Mouse (Mus musculus) liver, adult 2 months (tissue): ENCODE results near the gene Ldhc. TPM values are rescaled to one million over a fixed set of nuclear protein-coding genes. Genes with fewer than 3 reads are reported as not detected.
"Not testable (repeated sequence)": the region's sequence is repeated elsewhere in the genome, so short reads cannot be mapped to it uniquely, and the experiment has no call there.

ENCODE experiments used
- DNase-seq: peaks from one replicate; pipeline ENCODE4 v3.0.0-alpha.2; 2011; ENCODE audit warnings: low read depth, low spot score; ENCODE audit errors: extremely low read depth
- H3K27ac ChIP-seq: fragments of 200-500 bp; replicated peaks from 2 replicates; pipeline ENCODE4 v1.5.1; 2012; ENCODE audit warnings: low read depth, mild to moderate bottlenecking, control low read depth, inconsistent platforms, low read length; ENCODE audit not compliant: insufficient read depth
- H3K27me3 ChIP-seq: fragments of 200-500 bp; 2 replicates; pipeline ENCODE4 v1.6.1; 2012; ENCODE audit warnings: mild to moderate bottlenecking, moderate library complexity, low read length, inconsistent platforms; ENCODE audit not compliant: control insufficient read depth, insufficient read depth
- H3K36me3 ChIP-seq: fragments of 200-500 bp; 2 replicates; pipeline ENCODE4 v1.6.1; 2012; ENCODE audit warnings: low read length, inconsistent platforms; ENCODE audit not compliant: control insufficient read depth, insufficient read depth
- H3K4me1 ChIP-seq: fragments of 200-500 bp; 2 replicates; pipeline ENCODE4 v1.6.1; 2011; ENCODE audit warnings: low read length; ENCODE audit not compliant: control insufficient read depth, insufficient read depth
- H3K4me3 ChIP-seq: fragments of 200-500 bp; 2 replicates; pipeline ENCODE4 v1.5.1; 2011; ENCODE audit warnings: low read depth, mild to moderate bottlenecking, control low read depth, low read length, moderate library complexity; ENCODE audit not compliant: insufficient read depth
- H3K79me2 ChIP-seq: fragments of 200-500 bp; 2 replicates; pipeline ENCODE4 v1.6.1; 2012; ENCODE audit warnings: inconsistent platforms, mild to moderate bottlenecking, low read length, moderate library complexity; ENCODE audit not compliant: control insufficient read depth, insufficient read depth
- H3K9ac ChIP-seq: fragments of 200-500 bp; 2 replicates; pipeline ENCODE4 v1.6.1; 2012; ENCODE audit warnings: low read depth, mild to moderate bottlenecking, control low read depth, inconsistent platforms, low read length
- CTCF ChIP-seq: fragments of 200-500 bp; IDR thresholded peaks from 2 replicates; pipeline ENCODE4 v1.5.1; 2011; ENCODE audit warnings: low read depth, low read length, control low read depth
- POLR2A ChIP-seq: fragments of 200-500 bp; IDR thresholded peaks from 2 replicates; pipeline ENCODE4 v1.6.1; 2011; ENCODE audit warnings: low read length, control low read depth; ENCODE audit not compliant: insufficient read depth; ENCODE audit errors: extremely low read depth
- WGBS: fragments of 180-500 bp; shearing (Covaris S2); methylation state at CpG from one replicate; pipeline ENCODE4 v1.1.7; 2018; 5-methylcytosine and 5-hydroxymethylcytosine counted together
- polyA plus RNA-seq: library from polyadenylated mRNA; depleted of rRNA; stranded (reverse); fragments of >200 nt; gene quantifications from 2 replicates; pipeline ENCODE4 v1.2.3, GENCODE M21; 2012
- total RNA-seq: library from RNA; depleted of rRNA; stranded (reverse); fragments of >200 nt; gene quantifications from 2 replicates; pipeline ENCODE4 v1.2.3, GENCODE M21; 2014

Gene Ldhc
- total and polyA plus RNA-seq, 2 experiments = not detected

DNA sequence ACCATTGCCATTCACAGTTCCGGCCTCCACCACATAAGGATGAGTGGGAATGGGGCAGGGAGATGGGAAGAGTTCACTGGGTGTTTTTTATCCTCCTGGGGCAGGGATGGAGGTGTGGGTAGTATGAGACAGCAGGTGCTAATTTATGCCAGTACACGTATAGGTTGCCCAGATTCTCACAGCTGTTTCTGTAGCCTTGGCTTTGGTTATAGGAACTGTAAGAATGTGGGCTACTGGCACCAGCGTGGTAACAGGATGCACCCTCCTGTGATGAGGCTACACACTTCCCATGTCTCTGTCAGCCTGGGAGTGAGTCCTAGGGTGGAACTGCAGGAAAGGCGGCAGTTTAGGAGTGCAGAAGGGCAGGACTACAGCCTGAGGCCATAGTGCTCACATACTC is 15.8 kb downstream of the Ldhc start:
- Histone ChIP-seq H3K79me2 (no peaks in the 10 kb centered on the region), H3K9ac (no peak overlapping the region), H3K27me3 (no peaks in the 10 kb centered on the region), H3K4me3 (no peak overlapping the region), H3K36me3 (no peaks in the 10 kb centered on the region), H3K4me1 (peaks cover 6% of the 10 kb centered on the region; the same call in 1 of the 2 replicates), H3K27ac (no peak overlapping the region)
- 80% methylated on average over 4 of the region's 4 CpGs for WGBS
- DNase-seq = no peak
- TF ChIP-seq CTCF = no peak
- TF ChIP-seq POLR2A = no peak

DNA sequence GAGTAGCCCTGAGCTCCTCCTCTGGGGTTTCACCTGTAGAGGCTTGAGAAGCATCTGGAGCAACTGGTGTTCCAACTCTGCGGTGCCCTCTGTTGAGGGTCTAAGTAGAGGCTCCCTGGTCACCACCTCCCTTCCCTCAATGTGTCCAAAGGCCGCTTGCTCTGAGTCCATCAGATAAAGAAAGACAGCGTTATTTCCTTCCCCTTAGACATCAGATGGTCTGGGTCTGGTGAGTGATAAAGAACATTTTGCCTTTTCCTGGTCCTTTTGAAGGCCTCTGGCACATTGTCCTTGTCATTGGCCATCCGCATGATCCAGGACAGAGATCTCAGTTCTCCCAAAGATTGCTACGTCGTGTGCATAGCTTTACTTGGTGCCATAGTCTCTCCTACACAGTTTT is 16.3 kb downstream of the Ldhc start:
- no peak overlapping the region for H3K27ac ChIP-seq
- no peaks in the 10 kb centered on the region for H3K27me3 ChIP-seq
- H3K36me3 ChIP-seq = no peaks in the 10 kb centered on the region
- DNase-seq = no peak
- no peak for TF ChIP-seq CTCF
- no peak for TF ChIP-seq POLR2A
- 75% methylated on average over 6 of the region's 6 CpGs for WGBS
- H3K79me2 ChIP-seq = no peaks in the 10 kb centered on the region
- no peak overlapping the region for H3K4me3 ChIP-seq
- H3K9ac ChIP-seq = no peak overlapping the region
- H3K4me1 ChIP-seq = peaks cover 6% of the 10 kb centered on the region; the same call in 1 of the 2 replicates

DNA sequence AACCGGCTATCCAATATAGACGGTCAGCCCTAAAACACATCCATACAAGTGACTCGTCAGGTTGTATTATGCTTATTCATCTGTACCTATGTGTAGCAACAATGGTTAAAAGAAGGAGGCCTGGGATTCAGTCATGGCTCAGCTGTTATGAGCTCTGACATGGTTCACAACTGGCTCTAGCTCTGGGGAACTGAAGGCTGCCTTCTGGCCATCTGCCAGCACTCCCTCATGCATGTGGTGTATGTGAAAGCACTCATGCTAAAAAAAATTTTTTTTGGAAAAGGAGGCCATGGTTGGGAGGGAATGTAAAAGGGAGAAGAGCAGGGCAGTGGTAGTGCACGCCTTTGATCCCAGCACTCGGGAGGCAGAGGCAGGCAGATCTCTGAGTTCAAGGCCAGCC is 18.8 kb downstream of the Ldhc start:
- 95% methylated on average over 5 of the region's 5 CpGs for WGBS
- DNase-seq = no peak
- Histone ChIP-seq H3K9ac (no peak overlapping the region), H3K4me3 (no peak overlapping the region), H3K36me3 (peaks cover under 1% of the 10 kb centered on the region; the same call in 1 of the 2 replicates), H3K27ac (no peak overlapping the region), H3K4me1 (peaks cover 6% of the 10 kb centered on the region; the same call in 1 of the 2 replicates), H3K79me2 (no peaks in the 10 kb centered on the region), H3K27me3 (no peaks in the 10 kb centered on the region)
- TF ChIP-seq POLR2A = no peak
- TF ChIP-seq CTCF = no peak

DNA sequence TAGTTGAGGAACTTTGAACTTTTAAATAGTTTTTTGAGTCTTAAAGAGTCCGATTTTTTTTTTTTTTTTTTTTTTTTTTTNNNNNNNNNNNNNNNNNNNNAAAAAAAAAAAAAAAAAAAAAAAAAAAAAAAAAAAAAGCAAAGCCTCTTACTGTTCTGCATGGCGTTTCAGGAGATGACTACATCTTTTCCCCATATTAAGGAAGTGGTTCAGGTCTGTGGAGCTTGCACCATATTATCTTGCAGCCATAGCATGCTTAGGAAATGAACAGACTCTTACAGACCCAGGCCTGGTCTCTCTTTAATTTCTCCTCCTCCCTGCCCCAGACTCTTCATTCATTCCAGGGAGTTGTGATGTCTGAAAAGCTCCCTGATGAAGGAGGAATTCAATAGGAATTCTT is 20.0 kb downstream of the Ldhc start:
- Histone ChIP-seq H3K4me3 (no peak overlapping the region), H3K79me2 (no peaks in the 10 kb centered on the region), H3K4me1 (peaks cover 6% of the 10 kb centered on the region; the same call in 1 of the 2 replicates), H3K9ac (no peak overlapping the region), H3K27me3 (no peaks in the 10 kb centered on the region), H3K36me3 (peaks cover 5% of the 10 kb centered on the region), H3K27ac (no peak overlapping the region)
- TF ChIP-seq POLR2A (no peak), CTCF (no peak)
- WGBS = 79% methylated on average over 2 of the region's 2 CpGs
- DNase-seq = no peak

DNA sequence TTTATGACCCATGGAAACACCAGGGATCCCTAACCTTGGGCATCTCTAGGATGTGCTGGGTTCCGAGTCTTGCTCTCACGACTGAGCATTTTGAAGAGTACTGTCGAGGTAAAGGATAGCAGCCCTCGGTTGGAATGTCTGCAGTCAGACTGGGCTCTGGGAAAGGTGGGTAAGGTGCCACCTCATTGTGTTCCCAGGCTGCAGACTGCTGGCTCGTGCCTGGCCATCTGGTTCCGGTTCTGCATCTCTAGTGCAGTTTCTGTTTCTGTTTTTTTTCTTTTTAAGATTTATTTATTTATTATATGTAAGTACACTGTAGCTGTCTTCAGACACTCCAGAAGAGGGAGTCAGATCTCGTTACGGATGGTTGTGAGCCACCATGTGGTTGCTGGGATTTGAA is 20.9 kb downstream of the Ldhc start:
- WGBS = 80% methylated on average over 8 of the region's 8 CpGs
- H3K36me3 ChIP-seq, H3K4me1 ChIP-seq, H3K27me3 ChIP-seq, H3K4me3 ChIP-seq, H3K27ac ChIP-seq, DNase-seq, H3K79me2 ChIP-seq, H3K9ac ChIP-seq: not testable (repeated sequence)

DNA sequence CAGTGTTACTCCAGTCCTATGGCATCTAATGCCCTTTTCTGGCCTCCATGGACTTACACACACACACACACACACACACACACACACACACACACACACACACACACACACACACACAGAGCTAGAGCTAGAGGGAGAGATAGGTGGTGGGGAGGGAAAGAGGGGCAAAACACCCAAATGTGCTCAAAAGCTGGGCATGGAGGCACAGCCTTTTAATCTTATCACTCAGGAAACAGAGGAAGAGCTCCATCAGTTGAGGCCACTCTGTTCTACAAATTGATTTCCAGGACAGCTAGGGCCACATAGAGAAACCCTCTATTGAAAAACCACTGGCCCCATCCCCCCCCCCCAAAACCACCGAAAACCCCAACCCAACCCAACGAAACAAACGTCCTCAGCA is 22.3 kb downstream of the Ldhc start:
- WGBS = 67% methylated on average over 3 of the region's 3 CpGs
- Histone ChIP-seq H3K27me3 (no peaks in the 10 kb centered on the region), H3K79me2 (no peaks in the 10 kb centered on the region), H3K27ac (no peak overlapping the region), H3K9ac (no peak overlapping the region), H3K4me3 (no peak overlapping the region), H3K36me3 (peaks cover 10% of the 10 kb centered on the region), H3K4me1 (peaks cover 1% of the 10 kb centered on the region; the same call in 1 of the 2 replicates)
- DNase-seq = no peak
- TF ChIP-seq POLR2A (no peak), CTCF (no peak)
